Mouse (Mus musculus): ENCODE measurements around the gene Anapc11. TPM values are rescaled to one million over a fixed set of nuclear protein-coding genes. Genes with fewer than 3 reads are reported as not detected.

Anapc11 gene
- total RNA-seq, 1 experiment from 2014 or later: 18.5 TPM

DNA sequence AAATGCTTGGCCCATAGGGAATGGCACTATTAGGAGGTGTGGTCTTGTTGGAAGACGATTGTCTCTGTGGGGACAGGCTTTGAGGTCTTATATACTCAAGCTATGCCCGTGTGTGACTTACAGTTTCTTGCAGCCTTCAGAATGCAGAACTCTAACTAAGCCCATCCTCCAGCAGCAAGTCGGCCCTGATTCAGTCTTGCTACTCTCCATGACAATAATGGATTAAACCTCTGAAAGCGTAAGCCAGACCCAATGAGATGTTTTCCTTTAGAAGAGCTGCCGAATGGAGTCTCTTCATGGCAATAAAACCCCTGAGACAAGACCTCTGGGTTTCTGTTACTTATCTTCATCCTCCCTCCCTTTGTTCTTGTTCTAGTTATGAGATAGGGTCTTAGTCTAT is 36.6 kb downstream of the Anapc11 start:
- no peak for ATAC-seq (replicated peaks; ENCODE audit: insufficient number of reproducible peaks, low FRiP score, low TSS enrichment, poor library complexity, severe bottlenecking)

DNA sequence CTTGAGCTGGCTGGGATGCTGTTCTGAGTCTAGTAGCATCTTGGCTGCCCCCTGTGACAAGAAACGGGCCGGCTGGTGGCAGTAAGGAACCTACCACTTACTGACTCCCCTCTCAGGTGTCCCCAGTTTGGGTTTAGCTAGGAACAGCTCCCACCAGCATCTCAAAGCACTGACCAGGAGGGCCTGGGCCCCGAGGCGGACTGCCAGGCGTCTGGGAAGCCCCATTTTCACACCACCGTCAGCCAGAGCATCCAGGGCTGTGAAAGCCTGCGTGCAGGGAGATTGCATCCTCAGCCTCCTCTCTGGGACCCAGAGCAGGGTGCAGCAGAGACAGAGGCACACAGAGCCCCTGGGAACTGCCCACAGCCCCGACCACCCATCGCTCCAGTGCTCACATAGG is 43.0 kb downstream of the Anapc11 start:
- ATAC-seq (replicated peaks; ENCODE audit: insufficient number of reproducible peaks, low FRiP score, low TSS enrichment, poor library complexity, severe bottlenecking): no peak

DNA sequence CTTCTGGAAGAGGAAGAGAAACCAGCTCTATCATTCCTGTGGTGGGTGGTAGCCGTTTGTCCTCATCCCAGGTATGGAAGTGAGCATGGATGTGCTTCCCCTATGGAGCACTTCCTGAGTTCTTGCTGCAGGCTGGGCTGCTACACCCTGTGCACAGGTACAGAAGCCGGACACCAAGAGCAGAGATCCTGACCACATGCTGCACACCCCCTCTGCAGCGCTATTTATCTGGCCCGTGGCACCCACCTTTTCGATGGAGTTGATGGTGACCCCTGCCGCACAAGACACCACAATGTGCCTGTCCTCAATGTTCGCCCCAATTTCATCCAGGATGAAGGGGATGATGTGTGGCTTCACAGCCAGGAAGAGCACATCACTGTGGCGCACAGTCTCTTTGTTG is 43.6 kb downstream of the Anapc11 start:
- ATAC-seq (replicated peaks; ENCODE audit: insufficient number of reproducible peaks, low FRiP score, low TSS enrichment, poor library complexity, severe bottlenecking): no peak

GRCm38 (mm10) chr11:120642939-120643600 is 44.8 kb downstream of the Anapc11 start:
- no peak for ATAC-seq (replicated peaks; ENCODE audit: insufficient number of reproducible peaks, low FRiP score, low TSS enrichment, poor library complexity, severe bottlenecking)

GRCm38 (mm10) chr11:120643601-120643987 is 45.4 kb downstream of the Anapc11 start, which contains the start of gene Pycr1:
Gene Pycr1, minus strand, starts transcription at chr11:120643769.
- peak; percentile 94 for ATAC-seq (replicated peaks; ENCODE audit: insufficient number of reproducible peaks, low FRiP score, low TSS enrichment, poor library complexity, severe bottlenecking)

GRCm38 (mm10) chr11:120647047-120647830 is 49.0 kb downstream of the Anapc11 start:
- no peak for ATAC-seq (replicated peaks; ENCODE audit: insufficient number of reproducible peaks, low FRiP score, low TSS enrichment, poor library complexity, severe bottlenecking)

DNA sequence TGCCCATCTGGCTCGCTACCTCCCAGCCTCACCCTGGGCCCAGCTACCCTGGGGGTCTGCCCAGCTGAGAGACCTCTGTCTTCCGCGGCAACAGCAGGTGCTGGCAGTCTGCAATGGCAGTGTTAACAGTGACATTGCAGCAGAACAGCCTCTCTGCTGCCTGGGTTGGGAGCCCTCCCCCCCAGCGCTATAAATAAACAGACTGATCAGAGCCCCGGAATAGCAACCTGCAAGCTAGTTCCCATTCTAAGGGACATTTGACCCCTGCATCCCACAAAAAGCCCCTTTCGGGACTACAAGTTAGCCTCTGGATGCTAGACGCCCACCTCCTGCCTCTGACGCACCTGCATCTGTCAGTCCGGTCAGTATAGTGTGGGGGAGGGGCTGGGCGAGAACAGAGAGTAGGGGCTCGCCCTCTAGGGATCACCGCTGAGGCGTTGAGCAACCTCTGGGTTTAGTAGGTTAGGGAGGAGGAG is 49.8 kb downstream of the Anapc11 start, which contains the start of gene Myadml2:
Gene Myadml2 (minus strand): TSS at position 158 of the 476 bp plus-strand sequence.
- no peak for ATAC-seq (replicated peaks; ENCODE audit: insufficient number of reproducible peaks, low FRiP score, low TSS enrichment, poor library complexity, severe bottlenecking)

DNA sequence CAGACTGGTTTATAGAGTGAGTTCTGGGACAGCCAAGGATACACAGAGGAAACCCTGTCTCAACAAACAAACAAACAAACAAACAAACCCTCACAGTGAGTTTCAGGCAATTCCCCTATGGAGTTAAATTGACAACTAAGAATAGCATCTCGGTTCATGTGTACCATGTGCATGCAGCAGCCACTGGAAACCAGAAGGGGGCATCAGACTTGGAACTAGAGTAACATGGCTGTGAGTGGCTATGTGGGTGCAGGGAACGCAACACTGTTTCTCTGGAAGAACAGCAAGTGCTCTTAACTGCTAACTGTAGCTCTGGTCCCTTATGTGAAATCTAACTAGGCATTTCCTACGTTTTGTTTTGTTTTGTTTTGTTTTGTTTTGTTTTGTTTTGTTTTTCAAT is 53.7 kb downstream of the Anapc11 start:
- ATAC-seq (replicated peaks; ENCODE audit: insufficient number of reproducible peaks, low FRiP score, low TSS enrichment, poor library complexity, severe bottlenecking): no peak

GRCm38 (mm10) chr11:120654741-120655140 is 56.5 kb downstream of the Anapc11 start:
- ATAC-seq (replicated peaks; ENCODE audit: insufficient number of reproducible peaks, low FRiP score, low TSS enrichment, poor library complexity, severe bottlenecking): no peak

GRCm38 (mm10) chr11:120657301-120657700 is 59.1 kb downstream of the Anapc11 start:
- no peak for ATAC-seq (replicated peaks; ENCODE audit: insufficient number of reproducible peaks, low FRiP score, low TSS enrichment, poor library complexity, severe bottlenecking)

Other genes starting within 250 kb of the Anapc11 start
- gene Actg1, start 249.9 kb upstream of the Anapc11 start, total RNA-seq (2017): 1,753 to 2,142 TPM (median 1,849 TPM) in 3 replicates
- 0.29 to 0.75 TPM in 2 of 3 replicates, not detected in the other for gene Fscn2, start 236.9 kb upstream of the Anapc11 start, total RNA-seq (2017)
- gene Faap100, start 219.7 kb upstream of the Anapc11 start, total RNA-seq (2017): 5.5 to 16.4 TPM (median 9.4 TPM) in 3 replicates
- gene Nploc4, start 160.7 kb upstream of the Anapc11 start, total RNA-seq (2017): 36.2 to 43.1 TPM (median 37.2 TPM) in 3 replicates
- gene Tspan10, start 155.8 kb upstream of the Anapc11 start, total RNA-seq (2017): not detected in 3 replicates
- gene Pde6g, start 144.9 kb upstream of the Anapc11 start, total RNA-seq (2017): 0.29 TPM in 1 of 3 replicates, not detected in the others
- gene Oxld1, start 140.4 kb upstream of the Anapc11 start, total RNA-seq (2017): 3.5 to 6.4 TPM (median 3.9 TPM) in 3 replicates
- gene Ccdc137, start 140.3 kb upstream of the Anapc11 start, total RNA-seq (2017): 17.9 to 37.4 TPM (median 25.2 TPM) in 3 replicates
- 4.8 to 15.5 TPM (median 14.4 TPM) in 3 replicates for gene Arl16, start 130.8 kb upstream of the Anapc11 start, total RNA-seq (2017)
- 30.7 to 37.5 TPM (median 32.4 TPM) in 3 replicates for gene Mrpl12, start 113.8 kb upstream of the Anapc11 start, total RNA-seq (2017)
- 6.6 to 8.1 TPM (median 7.4 TPM) in 3 replicates for gene Slc25a10, start 106.6 kb upstream of the Anapc11 start, total RNA-seq (2017)
- gene Gcgr, start 67.7 kb upstream of the Anapc11 start, total RNA-seq (2017): not detected in 3 replicates
- 13.8 to 21.9 TPM (median 16.9 TPM) in 3 replicates for gene Mcrip1, start 48.7 kb upstream of the Anapc11 start, total RNA-seq (2017)
- gene Ppp1r27, start 47.3 kb upstream of the Anapc11 start, total RNA-seq (2017): not detected in 3 replicates
- 331 to 434 TPM (median 349 TPM) in 3 replicates for gene P4hb, start 25.2 kb upstream of the Anapc11 start, total RNA-seq (2017)
- gene Arhgdia, start 16.8 kb upstream of the Anapc11 start, total RNA-seq (2017): 163 to 262 TPM (median 173 TPM) in 3 replicates
- 78.4 to 113 TPM (median 112 TPM) in 3 replicates for gene Alyref, start 56 bp upstream of the Anapc11 start, total RNA-seq (2017)
- not detected in 3 replicates for gene Npb, start 10.1 kb downstream of the Anapc11 start, total RNA-seq (2017)
- gene Pcyt2, start 19.5 kb downstream of the Anapc11 start, total RNA-seq (2017): 26.9 to 43.7 TPM (median 32.9 TPM) in 3 replicates
- 131 to 192 TPM (median 132 TPM) in 3 replicates for gene Sirt7, start 26.8 kb downstream of the Anapc11 start, total RNA-seq (2017)
- gene Mafg, start 35.2 kb downstream of the Anapc11 start, total RNA-seq (2017): 28.8 to 34.0 TPM (median 33.8 TPM) in 3 replicates
- gene Pycr1, start 45.3 kb downstream of the Anapc11 start, total RNA-seq (2017): 0.57 to 0.58 TPM in 2 of 3 replicates, not detected in the other
- not detected in 3 replicates for gene Myadml2, start 49.7 kb downstream of the Anapc11 start, total RNA-seq (2017)
- gene Notum, start 62.8 kb downstream of the Anapc11 start, total RNA-seq (2017): not detected in 3 replicates
- 32.3 to 55.6 TPM (median 50.2 TPM) in 3 replicates for gene Aspscr1, start 74.6 kb downstream of the Anapc11 start, total RNA-seq (2017)
- 27.0 to 58.3 TPM (median 41.9 TPM) in 3 replicates for gene Cenpx, start 115.3 kb downstream of the Anapc11 start, total RNA-seq (2017)
- gene Lrrc45, start 115.5 kb downstream of the Anapc11 start, total RNA-seq (2017): 39.7 to 45.3 TPM (median 41.0 TPM) in 3 replicates
- gene Rac3, start 123.0 kb downstream of the Anapc11 start, total RNA-seq (2017): 7.1 to 9.7 TPM in 2 of 3 replicates, not detected in the other
- gene Dcxr, start 128.9 kb downstream of the Anapc11 start, total RNA-seq (2017): 14.8 to 32.2 TPM (median 23.8 TPM) in 3 replicates
- gene Cbr2, start 133.7 kb downstream of the Anapc11 start, total RNA-seq (2017): 2.0 TPM in 1 of 3 replicates, not detected in the others
- gene Hmga1b, start 164.4 kb downstream of the Anapc11 start, total RNA-seq (2017): 2.3 to 66.8 TPM (median 12.5 TPM) in 3 replicates
- 1.0 to 3.9 TPM (median 1.2 TPM) in 3 replicates for gene Rfng, start 185.8 kb downstream of the Anapc11 start, total RNA-seq (2017)
- 55.0 to 59.6 TPM (median 55.7 TPM) in 3 replicates for gene Gps1, start 185.9 kb downstream of the Anapc11 start, total RNA-seq (2017)
- 25.1 to 42.4 TPM (median 31.8 TPM) in 3 replicates for gene Dus1l, start 198.0 kb downstream of the Anapc11 start, total RNA-seq (2017)
- 13.2 to 26.4 TPM (median 13.5 TPM) in 3 replicates for gene Fasn, start 226.1 kb downstream of the Anapc11 start, total RNA-seq (2017)